Mouse (Mus musculus): ENCODE data around the gene Fuk.
"Not testable (repeated sequence)": the region's sequence is repeated elsewhere in the genome, so short reads cannot be mapped to it uniquely, and the experiment has no call there.

Fuk gene

DNA sequence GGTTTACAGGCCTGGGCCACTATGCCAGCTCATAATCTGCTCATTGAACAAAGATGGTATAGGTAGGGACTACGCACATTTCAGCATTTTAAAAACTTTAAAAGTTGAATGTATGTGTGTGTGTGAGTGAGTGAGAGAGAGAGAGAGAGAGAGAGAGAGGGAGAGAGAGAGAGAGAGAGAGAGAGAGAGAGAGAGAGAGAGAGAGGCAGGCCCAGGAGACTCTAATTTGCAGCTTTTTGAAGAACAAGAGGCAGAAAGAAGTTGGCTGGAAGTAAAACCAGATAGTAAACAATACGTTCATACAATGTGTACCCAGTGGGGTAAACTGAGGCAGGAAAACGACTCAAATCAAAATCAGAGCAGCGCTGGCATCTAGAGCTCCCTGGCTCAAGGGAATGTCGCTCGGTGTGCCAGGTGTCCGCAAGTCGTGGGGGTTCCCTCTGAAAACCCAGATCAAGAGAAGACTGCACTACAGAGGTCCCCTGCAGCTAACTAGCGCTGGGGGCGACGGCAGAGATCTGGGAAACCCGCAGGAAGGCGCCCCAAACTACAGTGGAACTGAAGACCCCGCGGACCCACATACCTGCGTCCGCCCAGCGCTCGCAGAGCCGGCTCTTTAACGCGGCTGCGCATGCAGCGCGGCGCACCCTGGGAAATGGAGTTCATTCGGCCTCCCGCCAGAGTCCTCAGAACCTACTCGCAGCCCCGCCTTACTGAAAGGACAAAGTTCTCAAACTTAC is at the start of gene Fuk:
Fuk (minus strand) TSS at position 650 of the 740 bp plus-strand sequence.
- POLR2A ChIA-PET = interaction anchor here in 3 of 4 experiments (0.6 to 2.2 kb wide), 29 partner anchors 9 to 462 kb away, joined by 3 to 10 read pairs (median 4); partner anchors contain the start of genes St3gal2 (in 2 of the 3), Aars (in 1 of the 3), Exosc6 (in 1 of the 3) and Mtss1l (in 1 of the 3)
- CTCF ChIA-PET = interaction anchor here (0.6 to 1.1 kb wide), 7 partner anchors 8 to 398 kb away, joined by 3 to 8 read pairs (median 3); partner anchors contain the start of genes Ddx19a (in 1 of the 4) and Rfwd3 (in 1 of the 4)

DNA sequence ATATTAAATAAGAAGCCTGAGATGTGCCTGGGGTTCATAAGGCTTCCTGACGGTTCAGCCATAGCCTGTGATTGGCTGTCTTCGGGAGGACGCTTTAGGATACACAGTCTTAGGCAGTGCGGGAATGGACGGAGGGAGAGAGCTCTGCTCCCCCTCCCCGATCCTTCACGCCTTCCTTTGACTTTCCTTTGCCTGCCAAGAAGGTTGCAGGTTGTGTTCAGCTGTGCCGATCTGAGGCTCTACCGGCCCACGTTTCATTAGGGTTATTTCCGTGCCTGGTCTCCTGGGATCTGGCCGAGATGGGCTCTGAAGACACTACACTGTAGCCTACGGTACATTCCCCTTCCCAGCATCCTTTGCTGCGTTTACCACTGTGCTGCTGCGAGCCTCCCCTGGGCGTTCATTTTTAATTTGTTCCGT is 47.8 kb upstream of the Fuk start:
- CTCF ChIA-PET = interaction anchor here in 1 of 4 experiments (0.7 kb wide), 1 partner anchor 57 kb away, joined by 3 read pairs; no protein-coding TSS in a partner anchor
- POLR2A ChIA-PET = interaction anchor here in 3 of 4 experiments (0.5 to 3.9 kb wide), 15 partner anchors 11 to 350 kb away, joined by 3 to 16 read pairs (median 3); partner anchors contain the start of genes Aars (in 2 of the 3), Rfwd3 (in 1 of the 3) and St3gal2 (in 1 of the 3)

DNA sequence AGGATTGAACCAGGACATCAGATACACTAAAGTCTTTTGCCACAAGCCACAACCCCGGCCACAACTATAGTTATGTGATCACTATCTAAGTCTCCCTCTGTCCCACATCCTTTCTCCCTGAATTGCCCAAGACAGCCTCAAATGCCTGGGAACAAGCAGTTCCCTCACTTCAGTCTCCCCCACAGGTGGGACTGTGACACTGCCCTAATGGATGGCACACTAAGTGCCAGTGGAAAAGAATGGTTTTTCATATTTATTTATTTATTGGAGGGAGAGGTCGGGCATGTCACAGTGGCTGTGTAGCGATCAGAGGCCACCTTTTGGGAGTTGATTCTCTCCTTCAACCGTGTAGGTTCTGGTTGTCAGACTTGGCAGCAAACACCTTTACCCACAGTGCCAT is 43.4 kb upstream of the Fuk start:
- POLR2A ChIA-PET = interaction anchor here in 2 of 4 experiments (0.6 to 1.4 kb wide), 8 partner anchors 10 to 110 kb away, joined by 3 to 6 read pairs (median 3); no protein-coding TSS in a partner anchor
- CTCF ChIA-PET = no interaction called here

DNA sequence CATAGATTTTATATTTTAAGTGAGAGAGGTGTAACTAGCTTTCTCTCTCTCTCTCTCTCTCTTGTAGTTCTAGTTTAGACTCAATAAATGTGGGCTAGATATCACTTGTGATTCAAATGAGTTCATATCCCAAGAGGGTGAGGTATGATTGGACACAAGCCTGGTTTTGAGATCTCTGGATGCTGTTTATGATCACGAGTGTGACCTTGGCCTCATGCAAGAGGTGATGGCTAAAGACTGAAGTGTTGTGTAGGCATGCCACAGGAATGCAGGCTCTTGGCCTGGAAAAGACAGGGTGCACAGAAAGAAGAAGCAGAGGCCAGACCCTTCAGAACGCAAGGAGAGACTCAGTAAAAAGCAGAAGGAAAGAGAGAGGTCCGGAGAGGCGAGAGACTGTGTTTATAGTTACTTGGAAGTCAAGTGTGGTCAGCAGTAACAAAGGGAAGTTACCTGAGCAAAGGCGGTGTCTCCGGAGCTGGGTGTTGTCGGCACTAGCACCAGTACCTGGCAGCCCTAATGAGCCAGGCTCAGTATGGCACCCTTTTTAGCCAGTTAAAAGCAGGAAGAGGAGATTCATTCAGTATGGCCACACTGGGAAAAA is 42.1 kb upstream of the Fuk start:
- ChIA-PET POLR2A (no interaction called here), CTCF (no interaction called here)

DNA sequence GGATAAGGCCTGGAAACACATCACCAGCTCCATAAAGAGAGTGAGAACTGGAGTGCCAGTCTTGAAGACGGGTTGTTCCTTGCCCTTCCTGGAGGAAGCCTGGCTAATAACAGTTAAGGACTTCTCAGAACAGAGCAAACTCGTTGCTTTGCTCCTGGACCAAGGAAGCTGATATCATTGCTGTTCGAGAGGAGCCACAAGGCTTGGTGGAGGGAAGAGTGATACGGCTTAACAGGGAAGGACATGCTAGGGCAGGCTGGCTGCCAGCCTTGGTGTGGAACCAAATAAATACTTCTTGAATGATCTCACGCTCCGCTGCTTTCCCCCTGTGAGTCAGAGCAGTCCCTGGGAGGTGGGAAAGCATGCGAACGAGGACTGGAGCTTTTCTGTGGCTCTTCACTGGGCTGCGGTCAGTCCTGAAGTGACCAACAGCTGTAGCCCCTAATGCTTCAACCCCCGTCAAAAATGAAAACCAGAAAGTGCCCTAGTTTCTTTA is 39.2 kb upstream of the Fuk start:
- ChIA-PET CTCF (no interaction called here), POLR2A (interaction anchor here in 3 of 4 experiments (0.8 to 2.1 kb wide), 9 partner anchors 11 to 188 kb away, joined by 3 to 11 read pairs (median 5); partner anchors contain the start of gene St3gal2 (in 1 of the 3))

DNA sequence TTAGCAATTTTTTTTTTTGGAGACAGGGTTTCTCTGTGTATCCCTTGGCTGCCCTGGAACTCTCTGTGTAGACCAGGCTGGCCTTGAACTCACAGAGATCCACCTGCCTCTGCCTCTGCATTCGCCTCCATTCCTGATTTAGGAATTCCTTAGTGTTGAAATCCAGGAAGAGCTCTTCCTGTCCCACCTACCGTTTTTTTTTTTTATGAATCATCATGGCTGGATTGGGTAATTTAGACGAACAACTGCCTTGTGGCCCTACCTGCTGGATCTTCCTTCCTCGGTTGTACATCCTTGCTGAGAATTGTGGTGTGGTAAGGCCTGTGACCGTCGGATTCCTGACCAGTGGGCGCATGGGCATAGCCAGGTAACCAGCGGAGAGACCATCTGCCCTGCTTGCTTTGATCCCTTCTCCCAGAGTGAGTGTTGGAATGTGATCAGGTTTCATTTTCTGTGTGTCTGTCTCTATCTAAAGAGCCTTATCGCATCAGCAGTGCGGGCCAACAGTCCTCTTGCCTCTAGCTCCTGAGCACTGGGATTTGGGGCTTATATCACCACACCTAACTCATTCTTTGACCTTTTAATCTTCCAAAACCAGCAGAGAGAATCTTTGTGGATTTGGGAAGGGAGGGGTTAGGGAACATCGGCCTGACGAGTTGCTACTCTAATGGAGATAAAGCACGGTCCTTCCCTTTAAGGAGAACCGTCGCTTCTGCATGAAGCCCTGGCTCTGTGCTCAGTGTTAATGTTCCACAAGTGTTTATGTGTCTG is 38.6 kb upstream of the Fuk start:
- POLR2A ChIA-PET = interaction anchor here (0.7 to 2.1 kb wide), 5 partner anchors 10 to 39 kb away, joined by 3 to 7 read pairs (median 4); no protein-coding TSS in a partner anchor
- CTCF ChIA-PET = interaction anchor here in 1 of 4 experiments (0.5 kb wide), 1 partner anchor 871 kb away, joined by 3 read pairs; no protein-coding TSS in a partner anchor

DNA sequence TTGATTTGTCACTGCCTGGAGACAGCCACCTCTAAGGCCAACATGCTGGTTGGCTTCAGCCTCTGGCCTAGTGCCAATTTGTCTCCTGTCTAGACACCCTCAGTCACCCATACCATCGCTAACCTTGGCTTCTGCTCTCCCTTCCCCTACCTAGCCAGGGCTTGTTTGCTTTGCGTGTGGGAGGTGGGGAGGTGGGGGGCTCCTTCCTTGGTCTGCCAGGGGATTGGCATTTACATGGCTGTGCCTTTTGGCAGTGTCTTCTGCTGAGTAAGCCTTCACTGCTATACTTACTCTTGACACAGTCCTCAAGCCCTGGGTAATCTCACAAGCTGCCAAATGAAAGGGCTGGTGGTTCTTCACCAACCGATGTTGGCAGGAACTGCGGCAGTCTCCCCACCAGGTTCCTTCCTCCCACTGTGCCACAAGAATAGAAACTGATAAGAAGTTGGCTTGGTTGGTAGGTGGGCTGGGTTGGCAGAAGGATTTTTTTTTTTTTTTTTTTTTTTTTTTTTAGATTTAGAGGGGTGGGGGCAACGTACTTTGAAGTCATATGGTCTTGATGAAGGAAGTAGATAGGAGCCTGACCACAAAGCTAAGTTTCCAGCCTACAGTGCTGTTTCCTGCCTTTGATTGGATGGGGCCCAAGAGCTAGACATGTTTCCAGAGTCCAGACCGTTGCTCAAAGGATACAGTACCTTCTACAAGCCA is 36.7 kb upstream of the Fuk start:
- CTCF ChIA-PET = interaction anchor here in 1 of 4 experiments (0.7 kb wide), 1 partner anchor 18 kb away, joined by 13 read pairs; no protein-coding TSS in a partner anchor
- POLR2A ChIA-PET = interaction anchor here in 3 of 4 experiments (0.6 to 2.2 kb wide), 9 partner anchors 12 to 600 kb away, joined by 3 to 9 read pairs (median 3); partner anchors contain the start of genes Aars (in 1 of the 3) and Ddx19a (in 1 of the 3)

DNA sequence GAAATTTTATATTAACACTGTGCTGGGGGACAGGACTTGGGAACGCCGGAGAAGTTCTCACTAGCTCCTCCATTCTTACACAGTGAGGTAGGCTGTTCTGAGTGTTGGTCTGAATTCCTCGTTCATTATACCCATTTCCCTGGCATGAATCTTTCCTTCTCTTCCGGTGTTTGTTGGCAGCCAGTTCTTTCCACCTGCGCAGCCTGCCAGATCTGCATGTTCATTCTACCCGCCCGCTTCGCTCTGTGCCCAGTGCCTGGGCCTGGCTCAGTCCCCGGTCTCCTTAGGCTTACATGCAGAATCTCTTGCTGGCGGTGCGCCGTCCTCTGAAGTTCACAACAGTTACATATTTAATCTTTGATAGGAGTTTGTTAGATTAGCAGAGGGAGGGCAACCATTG is 33.9 kb upstream of the Fuk start:
- POLR2A ChIA-PET = interaction anchor here in 2 of 4 experiments (1.4 to 1.9 kb wide), 4 partner anchors 8 to 34 kb away, joined by 5 read pairs; no protein-coding TSS in a partner anchor

DNA sequence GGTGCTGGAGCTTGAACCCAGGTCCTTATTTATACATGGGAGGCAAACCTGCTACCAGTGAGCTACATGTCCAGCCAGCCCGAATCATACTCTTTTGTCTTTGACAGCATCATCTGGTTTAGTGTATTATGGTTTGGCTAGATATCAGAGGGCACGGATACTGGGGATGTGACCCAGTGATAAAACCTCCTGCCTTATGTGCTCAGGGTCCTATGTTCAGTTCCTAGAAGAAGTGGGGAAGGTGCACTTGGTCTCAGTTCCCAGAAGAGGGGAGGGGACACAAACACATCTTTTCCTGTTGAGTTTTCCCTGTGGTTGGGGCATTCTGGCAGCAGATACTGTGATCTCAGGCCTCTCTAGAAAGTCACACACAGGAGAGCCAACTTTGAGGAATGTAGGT is 31.0 kb upstream of the Fuk start:
- CTCF ChIA-PET = interaction anchor here in 1 of 4 experiments (0.6 kb wide), 1 partner anchor 79 kb away, joined by 3 read pairs; no protein-coding TSS in a partner anchor

More for the DNA sequence above, 33.9 kb upstream of the Fuk start:
- CTCF ChIA-PET = no interaction called here

DNA sequence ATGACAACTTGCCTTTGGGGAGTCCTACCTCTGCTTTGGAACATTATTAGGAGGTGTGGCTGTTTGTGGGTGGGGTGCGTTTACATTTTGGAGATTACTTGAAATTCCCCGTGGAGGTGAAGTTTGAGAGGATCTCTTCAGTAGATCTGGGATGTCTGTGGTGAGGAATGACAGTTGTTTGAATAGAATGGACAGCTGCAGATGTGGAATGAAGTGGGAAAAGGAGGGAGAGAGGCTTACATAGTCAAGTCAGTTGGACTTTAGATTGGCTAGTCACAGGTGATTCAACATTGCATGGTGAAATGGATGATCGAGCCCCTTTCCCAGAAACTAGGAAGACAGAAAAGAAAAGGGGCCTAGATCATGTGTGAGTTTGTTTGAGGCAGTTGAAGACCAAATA is 30.2 kb upstream of the Fuk start:
- CTCF ChIA-PET = no interaction called here
- POLR2A ChIA-PET = no interaction called here

More for the DNA sequence above, 31.0 kb upstream of the Fuk start:
- POLR2A ChIA-PET = no interaction called here

DNA sequence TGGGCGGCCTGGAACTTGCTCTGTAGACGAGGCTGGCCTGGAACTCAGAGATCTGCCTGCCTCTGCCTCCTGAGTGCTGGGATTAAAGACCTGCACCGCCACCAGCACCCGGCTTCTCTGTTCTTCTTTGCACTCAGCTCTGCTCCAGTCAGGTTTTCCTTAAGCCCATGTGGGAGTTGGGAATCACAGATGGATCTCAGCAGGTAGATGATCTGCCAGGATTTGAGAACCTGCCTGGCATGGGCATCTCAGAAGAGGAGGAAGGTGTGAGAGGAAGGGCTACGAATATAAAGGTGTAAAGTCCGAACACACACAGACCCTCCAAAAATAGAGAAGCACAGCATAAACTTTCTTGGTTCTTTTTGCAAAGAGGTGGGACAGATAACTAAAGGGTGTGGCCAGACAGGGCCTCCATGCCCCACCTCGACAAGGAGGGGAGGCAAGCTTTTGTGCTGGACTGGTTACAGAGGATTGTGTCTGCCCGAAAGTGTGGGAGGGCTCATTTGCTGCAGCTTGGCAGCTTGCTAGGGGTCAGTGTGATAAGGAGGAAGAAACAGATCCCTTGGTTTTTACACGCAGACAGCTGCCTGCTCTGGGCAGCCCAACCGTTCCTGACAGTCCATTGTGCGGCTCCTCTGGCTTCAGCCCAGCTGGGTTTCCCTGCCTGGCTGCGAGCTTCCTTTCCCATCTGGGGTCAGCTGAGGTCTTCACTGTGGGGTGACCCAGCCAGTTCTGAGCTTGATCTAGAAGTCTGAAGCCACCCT is 29.1 kb upstream of the Fuk start:
- ChIA-PET POLR2A (interaction anchor here in 1 of 4 experiments (1.3 to 2.1 kb wide), 3 partner anchors 10 to 39 kb away, joined by 3 to 7 read pairs (median 5); no protein-coding TSS in a partner anchor), CTCF (interaction anchor here in 1 of 4 experiments (0.6 kb wide), 2 partner anchors 118 to 1287 kb away, joined by 5 read pairs; no protein-coding TSS in a partner anchor)

DNA sequence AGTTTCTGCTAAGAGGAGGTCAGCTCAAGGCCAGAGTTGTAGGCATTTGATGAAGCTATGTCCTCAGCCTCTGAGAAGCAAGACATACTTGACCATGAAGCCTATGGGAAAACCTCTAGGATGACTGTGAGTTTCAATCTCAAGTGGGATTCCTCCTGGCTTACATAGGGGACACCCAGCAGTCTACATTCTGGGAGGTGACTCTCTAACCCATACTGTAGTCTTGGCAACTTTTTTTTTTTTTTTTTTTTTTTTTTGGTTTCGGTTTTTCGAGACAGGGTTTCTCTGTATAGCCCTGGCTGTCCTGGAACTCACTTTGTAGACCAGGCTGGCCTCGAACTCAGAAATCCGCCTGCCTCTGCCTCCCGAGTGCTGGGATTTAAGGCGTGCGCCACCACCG is 27.4 kb upstream of the Fuk start:
- POLR2A ChIA-PET = interaction anchor here in 2 of 4 experiments (0.7 to 2.1 kb wide), 5 partner anchors 10 to 254 kb away, joined by 3 to 10 read pairs (median 7); partner anchors contain the start of gene St3gal2 (in 2 of the 2)
- CTCF ChIA-PET = not testable (repeated sequence)

DNA sequence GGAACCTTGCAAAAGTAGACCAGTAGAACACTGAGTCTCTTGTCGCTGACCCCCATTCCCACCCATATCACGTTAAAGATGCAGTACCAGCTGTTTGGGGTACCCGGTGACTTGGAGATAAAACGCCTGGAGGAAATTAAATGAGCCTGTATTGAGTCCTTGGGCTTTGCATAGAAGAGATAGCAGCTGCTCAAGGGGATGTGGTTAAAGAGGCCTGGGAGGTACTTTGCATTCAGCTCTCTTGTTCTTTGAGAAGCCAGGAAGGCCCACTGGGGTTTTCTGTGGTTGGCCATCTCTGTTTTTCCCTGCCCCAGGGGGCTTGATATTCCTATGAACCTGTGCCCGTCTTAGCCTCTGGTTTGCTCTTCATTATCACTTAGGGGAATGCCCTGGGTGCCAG is 26.8 kb upstream of the Fuk start:
- CTCF ChIA-PET = interaction anchor here in 1 of 4 experiments (0.6 kb wide), 1 partner anchor 23 kb away, joined by 3 read pairs; no protein-coding TSS in a partner anchor
- POLR2A ChIA-PET = interaction anchor here in 2 of 4 experiments (0.7 to 2.0 kb wide), 8 partner anchors 8 to 255 kb away, joined by 3 to 10 read pairs (median 5); partner anchors contain the start of genes St3gal2 (in 2 of the 2) and Fuk (in 1 of the 2)

DNA sequence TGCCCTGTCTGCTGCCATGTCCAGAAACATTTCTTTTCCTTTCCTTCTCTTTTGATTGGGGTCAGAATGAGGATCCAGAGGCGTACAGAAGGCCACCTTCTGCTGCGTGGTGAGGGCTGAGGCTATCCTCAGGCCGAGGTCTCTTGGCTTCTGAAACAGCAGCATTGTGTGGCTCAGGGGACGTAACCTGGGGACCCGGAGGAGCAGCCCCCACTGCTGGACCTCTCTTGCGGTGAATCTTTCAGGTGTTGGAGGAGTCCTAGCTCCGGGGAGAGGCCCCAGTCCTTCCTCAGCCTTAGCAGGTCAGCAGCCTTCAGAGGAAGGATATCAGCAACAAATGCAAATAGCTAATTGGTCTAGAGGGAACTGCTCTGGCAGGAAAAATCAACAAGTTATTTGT is 26.1 kb upstream of the Fuk start:
- ChIA-PET CTCF (interaction anchor here in 1 of 4 experiments (0.6 kb wide), 2 partner anchors 23 to 1110 kb away, joined by 3 read pairs; no protein-coding TSS in a partner anchor), POLR2A (interaction anchor here in 2 of 4 experiments (0.7 to 2.0 kb wide), 11 partner anchors 8 to 146 kb away, joined by 3 to 9 read pairs (median 5); partner anchors contain the start of genes St3gal2 (in 2 of the 2) and Fuk (in 1 of the 2))

DNA sequence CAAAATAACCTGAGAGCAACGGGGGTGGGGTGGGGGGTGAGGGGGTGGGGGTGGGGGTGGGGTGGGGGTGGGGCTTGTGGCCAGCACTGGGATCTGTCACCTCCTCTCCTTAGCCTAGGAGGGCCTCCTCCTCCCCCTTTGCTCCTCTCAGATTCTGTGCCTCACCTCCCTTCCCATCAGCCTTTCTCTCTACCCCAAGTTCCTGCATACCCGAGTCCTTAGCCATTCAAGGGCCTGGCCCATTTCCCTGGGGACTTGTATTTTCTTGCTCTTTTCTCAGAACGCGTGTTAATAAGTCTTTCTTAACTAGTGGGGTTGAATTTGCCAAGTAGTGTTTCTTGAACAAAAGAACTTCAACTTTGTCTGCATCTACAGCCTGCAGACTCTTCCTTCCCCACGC is 24.4 kb upstream of the Fuk start:
- POLR2A ChIA-PET = no interaction called here
- CTCF ChIA-PET = no interaction called here

DNA sequence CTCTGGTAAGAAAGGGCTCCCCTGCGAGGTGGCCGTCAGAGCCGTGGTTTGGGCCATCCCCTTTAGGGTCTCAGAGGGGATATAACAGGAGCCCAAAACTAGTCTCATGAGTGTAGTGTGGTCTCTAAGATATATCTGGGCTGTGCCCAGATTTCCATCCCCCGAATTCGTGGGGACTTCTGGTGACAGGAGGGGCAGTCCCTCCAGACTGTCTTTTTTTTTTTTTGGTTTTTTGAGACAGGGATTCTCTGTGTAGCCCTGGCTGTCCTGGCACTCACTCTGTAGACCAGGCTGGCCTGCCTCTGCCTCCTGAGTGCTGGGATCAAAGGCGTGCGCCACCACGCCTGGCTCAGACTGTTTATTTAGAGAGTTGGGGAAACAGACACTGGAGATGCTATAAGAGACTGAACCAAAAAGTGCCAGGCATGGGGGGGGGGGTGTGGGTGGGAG is 23.4 kb upstream of the Fuk start:
- POLR2A ChIA-PET = interaction anchor here in 2 of 4 experiments (0.9 to 2.6 kb wide), 5 partner anchors 14 to 107 kb away, joined by 3 to 7 read pairs (median 3); partner anchors contain the start of gene Aars (in 1 of the 2)
- CTCF ChIA-PET = interaction anchor here in 1 of 4 experiments (0.7 kb wide), 1 partner anchor 493 kb away, joined by 3 read pairs; no protein-coding TSS in a partner anchor
